Mouse (Mus musculus) limb, embryonic 12.5 days (tissue): ENCODE results near the gene Fibcd1. TPM values are rescaled to one million over a fixed set of nuclear protein-coding genes. Genes with fewer than 3 reads are reported as not detected.

Experiments
- polyA plus RNA-seq: library from polyadenylated mRNA; unstranded; fragments of >200 nt; fragmentation: Nextera tagmentation; extraction: Ambion mirVana; gene quantifications from 2 replicates; pipeline ENCODE4 v1.2.1, GENCODE M21; 2016

The Fibcd1 gene
- polyA plus RNA-seq, 1 experiment from 2014 or later, result 0.13 TPM

Other genes starting within 250 kb of the Fibcd1 start
- 0.66 TPM in 1 of 2 replicates, not detected in the other for gene Prdm12, start 206.0 kb downstream of the Fibcd1 start, polyA plus RNA-seq
- 88.3 and 94.9 TPM in 2 replicates for gene Exosc2, start 175.3 kb downstream of the Fibcd1 start, polyA plus RNA-seq
- 63.0 and 72.2 TPM in 2 replicates for gene Abl1, start 157.6 kb downstream of the Fibcd1 start, polyA plus RNA-seq
- 0.20 and 0.34 TPM in 2 replicates for gene Qrfp, start 35.4 kb downstream of the Fibcd1 start, polyA plus RNA-seq
- 0.21 and 0.38 TPM in 2 replicates for gene Lamc3, start 41.3 kb upstream of the Fibcd1 start, polyA plus RNA-seq
- gene Aif1l, start 104.1 kb upstream of the Fibcd1 start, polyA plus RNA-seq, result 86.6 and 100 TPM in 2 replicates
- gene Nup214, start 128.4 kb upstream of the Fibcd1 start, polyA plus RNA-seq, result 76.4 and 87.4 TPM in 2 replicates
- gene Fam78a, start 238.9 kb upstream of the Fibcd1 start, polyA plus RNA-seq, result 4.0 and 4.4 TPM in 2 replicates
- 5.0 and 5.7 TPM in 2 replicates for gene Plpp7, start 249.5 kb upstream of the Fibcd1 start, polyA plus RNA-seq